Mouse (Mus musculus) testis, postnatal 10 days (tissue): ENCODE results near the gene Exoc8.
A peak's percentile ranks its signal among the peaks of the same experiment; 100 is the strongest.

Source experiments
- DNase-seq: peaks from one replicate; pipeline ENCODE4 v3.0.0; 2021; ENCODE audit warnings: low spot score

The Exoc8 gene

GRCm38 (mm10) chr8:124897386-124898250 lies at the start of gene Exoc8, which contains the start of gene Sprtn:
Gene Exoc8, minus strand, starts transcription at chr8:124897705.
Gene Sprtn, plus strand, starts transcription at chr8:124897886.
- peak; percentile 98 for DNase-seq

DNA sequence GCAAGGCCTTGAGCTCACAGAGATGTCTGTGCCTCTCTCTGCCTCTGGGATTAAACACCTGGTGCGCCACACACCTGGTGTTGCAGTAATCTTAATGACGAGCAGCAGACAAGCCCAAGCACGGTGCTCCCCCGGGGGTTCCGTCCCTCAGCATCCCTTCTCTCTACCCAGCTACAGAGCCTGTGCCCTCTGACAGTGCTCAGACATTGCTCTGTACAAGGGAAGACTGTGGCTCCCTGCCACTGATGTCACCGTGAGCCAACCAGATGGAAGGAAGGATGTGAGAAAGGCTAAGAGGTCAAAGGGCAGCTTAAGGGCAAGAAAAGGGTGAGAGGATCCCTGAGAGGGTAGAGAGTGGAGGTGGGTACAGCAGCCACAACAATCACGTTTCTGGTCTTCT lies 46.9 kb upstream of the Exoc8 start:
- DNase-seq, result no peak

GRCm38 (mm10) chr8:124943801-124944200 lies 46.3 kb upstream of the Exoc8 start:
- no peak for DNase-seq

DNA sequence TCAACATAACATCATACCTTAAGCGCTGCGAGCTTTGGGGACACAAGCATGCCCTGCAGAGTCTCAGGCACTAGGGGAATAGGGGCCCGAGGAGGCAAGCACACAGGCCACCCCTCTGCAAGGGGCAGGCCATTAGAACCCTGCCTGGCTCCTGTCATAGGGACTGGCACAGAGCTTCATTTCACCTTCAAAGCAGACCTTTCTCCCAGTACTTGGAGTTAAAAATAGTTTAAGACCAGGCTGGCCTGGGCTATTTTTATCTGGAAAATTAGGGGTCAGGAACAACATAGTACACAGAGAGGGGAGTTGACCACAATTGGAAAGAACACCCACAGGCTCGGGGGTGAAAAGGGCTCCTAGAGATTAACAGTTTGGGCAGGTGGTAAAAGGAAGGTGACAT lies 39.8 kb upstream of the Exoc8 start:
- DNase-seq, result no peak

DNA sequence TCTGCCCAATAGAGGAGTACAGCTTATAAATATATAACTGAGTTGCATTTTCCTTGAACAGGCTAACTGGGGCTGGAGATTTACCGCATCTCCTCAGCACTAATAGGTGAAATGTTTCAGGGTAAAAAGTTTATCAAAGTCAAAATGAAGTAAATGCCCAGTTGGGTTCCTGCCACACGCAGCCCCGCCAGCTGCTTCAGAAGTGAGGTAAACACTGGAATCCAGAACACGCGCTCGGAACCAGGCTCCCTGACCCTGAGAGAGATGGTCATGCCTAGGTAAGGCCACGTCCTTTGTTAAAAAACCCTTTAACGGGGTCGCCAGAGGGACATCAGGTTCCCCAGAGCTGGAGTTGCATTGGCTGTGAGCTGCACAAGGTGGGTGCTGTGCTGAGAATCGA lies 39.2 kb upstream of the Exoc8 start:
- no peak for DNase-seq

GRCm38 (mm10) chr8:124935116-124935515 lies 37.6 kb upstream of the Exoc8 start:
- no peak for DNase-seq

- no peak for DNase-seq
Observed at GRCm38 (mm10) chr8:124932435-124932834, 34.9 kb upstream of the Exoc8 start.

GRCm38 (mm10) chr8:124930649-124931048 lies 33.1 kb upstream of the Exoc8 start:
- no peak for DNase-seq

DNA sequence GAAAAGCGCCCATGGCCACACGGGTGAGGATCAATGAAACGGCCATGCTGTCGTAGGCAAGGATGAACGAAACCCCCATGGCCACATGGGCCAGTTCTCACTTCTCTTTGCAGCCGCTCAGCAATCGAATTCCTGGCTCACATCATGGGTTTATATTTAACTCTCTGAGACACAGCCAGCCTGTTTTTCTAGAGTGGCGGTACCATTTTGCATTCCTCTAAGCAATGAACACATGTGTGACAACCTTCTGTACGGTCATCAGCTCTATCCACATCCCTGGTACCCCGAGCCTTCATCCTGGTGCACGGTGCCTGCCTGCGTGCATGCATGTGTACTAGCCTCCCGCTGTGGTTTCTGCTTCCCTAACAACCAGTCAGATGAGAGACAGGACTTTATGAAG lies 32.6 kb upstream of the Exoc8 start:
- no peak for DNase-seq

DNA sequence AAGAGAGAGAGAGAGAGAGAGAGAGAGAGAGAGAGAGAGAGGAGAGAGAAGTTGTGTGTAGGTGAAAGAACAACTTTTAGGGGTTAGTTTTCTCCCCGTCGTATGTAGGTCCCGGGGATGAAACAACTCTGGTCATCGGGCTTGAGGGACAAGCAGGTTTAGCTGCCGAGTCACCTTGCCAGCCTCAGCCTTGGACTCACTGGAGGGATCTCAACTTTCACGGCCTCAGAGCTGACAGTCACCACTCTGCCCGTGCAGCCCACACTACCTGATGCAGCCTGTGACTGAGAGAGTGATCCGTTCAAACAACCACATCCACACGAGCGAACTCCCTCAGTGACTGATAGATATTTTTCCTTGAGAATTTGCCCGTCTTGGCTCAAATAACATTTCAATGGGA lies 31.5 kb upstream of the Exoc8 start:
- no peak for DNase-seq

DNA sequence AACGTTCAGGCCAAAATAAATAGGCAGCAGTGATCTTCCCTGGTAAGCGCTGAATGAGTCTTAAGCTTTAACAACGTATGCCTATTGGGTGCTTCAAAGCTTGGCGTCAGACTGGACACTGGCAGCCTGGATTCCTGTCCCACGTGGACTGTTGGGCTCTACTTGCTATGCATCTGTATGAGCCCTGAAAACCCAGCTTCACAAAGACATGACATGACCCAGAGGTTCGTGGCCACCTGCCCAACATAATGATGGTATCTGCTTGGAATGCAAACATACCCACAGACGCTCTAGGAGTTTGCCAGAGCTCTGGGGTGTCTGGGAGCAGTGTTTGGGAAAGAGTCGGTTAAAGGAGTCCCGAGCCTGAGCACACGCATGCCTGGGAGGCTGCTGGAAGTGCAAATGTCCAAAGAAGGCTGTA lies 28.9 kb upstream of the Exoc8 start:
- no peak for DNase-seq

GRCm38 (mm10) chr8:124925544-124926266 lies 28.2 kb upstream of the Exoc8 start:
- no peak for DNase-seq

GRCm38 (mm10) chr8:124923971-124924652 lies 26.6 kb upstream of the Exoc8 start:
- no peak for DNase-seq

- no peak for DNase-seq
Observed at GRCm38 (mm10) chr8:124922490-124923089, 25.1 kb upstream of the Exoc8 start.

- DNase-seq, result peak; percentile 68
Observed at GRCm38 (mm10) chr8:124921369-124922279, 24.1 kb upstream of the Exoc8 start.

DNA sequence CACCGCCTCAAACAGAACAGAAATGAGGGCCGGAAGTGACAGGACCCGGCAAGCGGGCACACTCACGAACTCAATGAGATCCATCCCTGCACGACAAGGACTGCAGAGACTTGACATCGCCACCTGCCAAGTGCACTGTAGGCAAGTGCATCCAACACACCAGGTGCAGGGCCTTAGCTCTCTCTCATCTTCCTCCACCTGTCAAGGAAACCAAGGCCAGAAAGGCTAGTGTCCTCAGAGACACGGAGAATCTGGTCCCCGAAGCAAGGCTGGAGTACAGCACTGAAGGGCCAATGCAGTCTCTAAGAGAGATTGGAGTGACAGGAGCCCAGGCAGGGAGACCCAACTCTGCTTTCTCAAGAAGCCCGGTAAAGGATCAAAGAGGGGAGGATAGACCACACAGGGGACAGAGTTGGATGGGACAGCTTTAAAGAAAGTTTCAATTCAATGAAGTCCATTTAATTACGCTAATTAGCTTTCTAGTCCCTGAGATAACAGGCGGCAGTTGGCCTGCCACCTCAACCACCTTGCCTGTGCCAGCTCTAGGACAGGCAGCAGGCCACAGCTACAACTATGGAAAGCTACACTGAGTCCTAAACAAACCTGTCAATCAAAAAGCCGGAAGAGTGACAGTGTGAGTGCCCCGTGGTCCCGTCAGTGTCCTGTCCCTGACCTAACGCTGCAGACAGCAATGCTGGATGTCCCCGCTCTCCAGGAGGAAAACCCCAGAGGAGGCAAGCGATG lies 20.4 kb upstream of the Exoc8 start:
- no peak for DNase-seq

DNA sequence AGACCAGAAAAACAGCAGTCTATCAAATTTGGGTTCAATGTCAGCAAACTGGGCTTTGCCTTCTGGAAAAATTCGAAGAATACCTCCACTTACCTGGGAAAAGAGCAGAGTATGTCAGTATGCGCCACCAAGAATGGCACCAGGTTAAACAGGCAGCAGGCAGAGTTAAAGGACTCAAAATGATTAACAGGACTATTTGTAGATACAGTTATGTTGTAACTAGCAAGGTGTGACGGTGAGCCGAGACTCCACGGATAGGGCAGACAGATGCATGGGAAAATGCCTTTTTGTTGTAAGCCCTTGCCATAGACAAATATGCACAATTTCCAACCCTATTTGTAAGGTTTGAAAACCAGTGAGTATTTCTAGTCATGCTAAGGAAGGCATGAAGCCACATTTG lies 16.6 kb upstream of the Exoc8 start:
- no peak for DNase-seq

- DNase-seq, result no peak
Observed at GRCm38 (mm10) chr8:124911938-124912872, 14.7 kb upstream of the Exoc8 start.

DNA sequence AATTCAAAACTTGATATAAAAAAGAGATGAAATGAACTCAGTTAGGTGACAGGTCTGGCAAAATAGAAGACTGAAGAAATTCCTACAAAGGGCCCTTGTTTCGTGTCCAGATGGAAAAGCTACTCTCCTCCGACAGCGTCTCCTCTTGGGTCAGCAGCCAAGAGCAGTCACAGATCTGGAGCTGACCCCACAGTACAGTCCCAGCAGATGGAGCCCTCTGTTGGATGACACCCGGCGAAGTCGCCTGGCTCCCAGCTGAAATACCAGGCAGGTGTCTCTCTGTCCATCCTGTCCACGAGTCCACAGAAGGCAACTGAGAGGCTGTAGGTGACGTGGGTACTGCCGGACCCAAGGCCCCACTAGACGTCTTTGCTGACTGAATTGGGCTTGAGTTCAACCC lies 12.8 kb upstream of the Exoc8 start:
- DNase-seq, result no peak
